Mouse (Mus musculus) lung, postnatal 14 days (tissue): ENCODE results near the gene Iqschfp.

Source experiments
- DNase-seq: peaks from one replicate; pipeline ENCODE4 v3.0.0; 2021

Gene Iqschfp

DNA sequence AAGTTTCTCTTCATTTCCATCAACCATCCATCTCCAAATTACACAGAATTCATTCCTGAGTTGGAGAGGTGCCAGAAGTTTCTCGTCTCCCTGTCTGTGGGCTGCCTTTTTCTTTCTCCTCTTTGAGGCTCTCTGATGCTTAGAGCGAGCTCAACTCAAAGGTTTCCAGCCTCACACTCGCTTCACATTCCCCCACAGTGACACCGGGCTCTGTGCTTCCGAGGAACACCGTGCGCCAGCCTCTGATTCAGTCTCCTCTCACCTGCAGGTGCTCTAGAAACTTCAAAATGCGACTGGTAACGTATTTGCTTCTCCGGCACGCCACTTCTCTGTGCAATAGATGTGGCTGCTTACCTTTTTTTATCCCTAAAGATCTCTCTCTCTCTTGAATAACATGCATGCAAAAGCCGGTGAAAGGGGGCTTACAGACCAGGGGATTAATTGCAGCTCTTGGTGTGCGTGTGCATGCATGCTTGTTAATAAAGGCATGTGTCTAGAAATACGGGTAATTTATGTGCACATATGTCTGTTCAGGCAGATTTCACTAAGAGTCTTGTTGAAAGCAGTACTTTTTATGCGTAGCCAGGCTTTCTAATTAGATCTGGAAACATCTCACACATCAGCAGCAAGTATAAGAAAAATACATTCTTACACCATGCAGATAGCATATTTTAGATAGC lies at the start of gene Iqschfp, which contains the start of gene Iqcj:
Gene Iqschfp (plus strand): TSS at position 207 of the 680 bp plus-strand sequence.
Gene Iqcj (plus strand): TSS at position 195 of the 680 bp plus-strand sequence.
- DNase-seq = no peak

DNA sequence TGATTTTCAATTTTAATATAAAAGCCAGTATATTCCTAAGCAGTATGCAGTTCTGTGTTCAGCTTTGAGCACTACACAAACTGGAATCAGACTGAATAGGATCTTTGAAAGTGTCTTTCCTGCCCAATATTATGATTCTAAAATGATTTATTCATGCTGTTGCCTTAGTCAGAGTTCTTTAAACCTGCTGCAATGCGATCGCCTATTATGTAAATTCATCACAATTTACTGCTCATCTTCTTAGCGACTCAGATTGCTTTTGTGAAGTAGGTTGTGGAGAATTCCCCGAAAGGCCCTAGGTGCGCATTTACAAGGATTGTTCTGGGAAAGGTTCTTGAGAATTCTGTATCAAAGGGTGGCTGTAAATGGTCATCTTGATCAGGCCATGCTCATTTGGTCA lies 39.6 kb upstream of the Iqschfp start:
- no peak for DNase-seq

DNA sequence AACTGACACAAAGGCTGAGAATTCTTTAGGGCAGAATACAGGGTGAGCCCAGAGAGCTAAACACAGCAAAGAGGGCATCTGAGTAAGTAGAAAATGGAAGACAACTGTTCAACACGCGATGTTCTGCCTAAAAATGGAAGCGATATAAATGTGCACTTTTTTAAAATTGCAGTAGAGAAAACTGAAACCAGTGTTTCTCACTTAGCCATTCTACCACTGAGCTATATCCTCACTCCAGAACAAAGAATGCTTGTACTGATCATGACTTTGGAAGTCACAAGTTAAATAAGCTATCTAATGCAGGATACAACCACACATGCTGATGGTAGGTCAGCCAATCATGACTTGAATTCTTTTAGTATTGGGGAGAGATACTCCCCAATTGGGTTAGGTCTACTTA lies 30.5 kb upstream of the Iqschfp start:
- no peak for DNase-seq

DNA sequence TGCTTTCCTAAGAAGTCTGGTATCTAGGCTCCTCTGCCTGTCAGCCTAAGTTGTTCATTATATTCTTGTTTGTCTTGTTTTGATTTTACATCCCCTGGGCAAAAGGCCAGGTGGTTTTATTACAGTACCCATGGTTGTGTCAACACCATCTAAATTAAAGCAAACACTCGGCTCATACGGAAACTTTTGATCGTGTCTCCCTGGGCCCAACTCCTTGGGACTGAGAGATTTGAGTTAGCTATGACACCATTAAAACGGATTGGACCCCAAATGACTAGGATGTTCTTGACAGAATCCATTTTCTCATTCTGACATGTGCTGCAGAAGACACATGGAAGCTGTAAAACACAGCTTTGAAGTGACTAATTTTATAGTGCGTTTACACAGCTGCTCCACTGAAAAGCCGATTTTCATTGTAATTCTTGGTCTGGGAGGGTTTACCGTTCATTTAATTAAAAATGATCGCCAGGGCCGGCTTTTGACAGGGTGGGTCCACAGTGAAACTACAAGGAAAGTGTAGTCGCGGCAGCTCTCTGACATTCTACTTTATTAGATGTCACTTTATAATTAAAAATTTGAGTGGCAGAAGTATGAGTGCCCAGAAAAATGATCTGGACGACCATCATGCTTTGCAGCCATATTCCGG lies 24.5 kb upstream of the Iqschfp start:
- no peak for DNase-seq

DNA sequence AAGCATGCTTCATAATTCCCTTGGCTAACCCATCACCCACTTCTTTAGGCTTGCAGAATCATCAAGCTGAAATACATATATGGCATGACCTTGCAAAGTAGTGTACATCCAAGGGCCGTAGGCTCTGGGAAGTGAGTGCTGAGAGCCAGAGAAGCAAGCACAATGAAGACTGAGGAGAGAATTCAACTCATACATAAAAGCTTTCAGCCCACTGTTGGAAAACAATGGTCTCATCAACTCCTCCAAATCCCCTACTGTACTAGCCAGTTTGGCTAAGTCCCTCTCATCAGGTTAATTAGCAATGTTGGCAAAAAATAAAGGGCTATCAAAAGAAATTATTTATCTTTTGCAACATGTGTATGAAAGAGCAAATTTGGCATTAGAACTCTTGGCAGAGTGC lies 22.6 kb upstream of the Iqschfp start:
- DNase-seq = no peak

DNA sequence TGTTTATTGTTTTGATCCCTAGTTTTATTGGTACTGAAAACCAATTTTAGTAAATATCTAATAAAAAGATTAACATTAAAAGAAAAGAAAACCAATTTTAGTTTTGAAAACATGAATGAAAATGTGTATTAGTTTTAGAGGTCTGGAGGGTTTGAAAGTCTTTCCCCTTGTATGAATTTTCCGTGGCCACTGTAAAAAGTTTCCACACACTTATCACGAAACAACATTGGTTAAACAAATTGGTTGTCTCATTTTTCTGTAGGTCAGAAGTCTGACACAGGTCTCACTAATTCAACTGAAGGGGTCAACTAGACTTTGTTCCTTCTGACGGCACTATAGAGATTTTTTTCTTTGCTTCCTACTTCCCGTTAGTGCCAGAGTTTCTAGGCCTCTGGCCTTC lies 14.8 kb upstream of the Iqschfp start:
- no peak for DNase-seq

DNA sequence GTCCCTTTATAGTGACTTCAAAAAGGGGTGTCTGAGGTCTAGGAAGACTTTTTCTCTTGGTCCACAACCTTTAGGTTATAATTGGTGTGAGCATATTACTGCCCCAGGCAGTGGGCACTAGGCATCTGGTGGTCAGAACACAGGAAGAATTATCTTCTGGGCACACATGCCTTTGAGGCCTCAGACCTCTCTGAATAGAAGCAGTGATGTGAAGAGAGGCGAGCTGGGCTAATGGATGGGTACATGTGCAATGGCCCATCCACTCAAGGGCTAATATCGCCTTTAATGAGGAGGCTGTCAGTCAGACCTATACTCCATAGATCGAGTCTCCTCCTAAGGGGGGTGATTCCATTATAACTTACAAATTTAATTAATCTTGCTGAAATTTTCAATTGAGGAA lies 7.7 kb upstream of the Iqschfp start:
- DNase-seq = no peak

DNA sequence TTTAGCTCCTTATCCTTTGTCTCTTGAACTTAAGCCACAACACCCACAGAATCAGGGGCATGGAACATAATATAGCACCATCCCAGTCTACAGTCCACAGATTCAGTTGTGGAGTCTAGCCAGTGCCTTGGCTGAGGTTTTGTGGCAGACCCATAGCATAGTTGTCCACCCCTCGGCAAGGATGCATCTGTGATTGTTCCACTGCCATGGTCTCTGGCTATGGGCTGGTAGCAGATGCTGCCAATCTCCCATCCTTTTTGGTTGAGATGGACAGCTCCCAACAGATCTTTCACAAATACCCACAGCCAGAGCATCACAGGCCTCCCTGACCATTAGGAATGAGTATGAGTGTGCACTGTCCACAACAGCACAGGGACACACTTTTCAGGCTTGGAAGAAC lies 5.9 kb upstream of the Iqschfp start:
- no peak for DNase-seq

DNA sequence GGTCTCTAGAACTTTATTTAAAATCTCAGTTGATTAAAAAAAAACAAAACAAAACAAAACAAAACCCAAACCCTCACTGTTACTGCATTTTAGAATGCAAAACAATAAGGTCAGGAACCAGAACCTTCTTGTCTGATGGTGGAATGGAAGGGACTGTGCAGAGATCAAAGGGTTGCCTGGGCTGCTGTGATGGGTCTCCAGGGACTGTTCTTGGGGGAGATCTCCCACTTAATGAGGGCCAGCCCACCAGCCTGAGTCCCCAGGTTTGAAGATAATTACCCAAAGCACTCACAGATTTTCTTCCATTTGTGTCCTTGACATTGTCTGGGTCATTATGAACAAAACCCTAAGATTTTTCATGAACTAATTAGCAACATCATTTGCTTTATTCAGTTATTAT lies 4.8 kb upstream of the Iqschfp start:
- DNase-seq = no peak

DNA sequence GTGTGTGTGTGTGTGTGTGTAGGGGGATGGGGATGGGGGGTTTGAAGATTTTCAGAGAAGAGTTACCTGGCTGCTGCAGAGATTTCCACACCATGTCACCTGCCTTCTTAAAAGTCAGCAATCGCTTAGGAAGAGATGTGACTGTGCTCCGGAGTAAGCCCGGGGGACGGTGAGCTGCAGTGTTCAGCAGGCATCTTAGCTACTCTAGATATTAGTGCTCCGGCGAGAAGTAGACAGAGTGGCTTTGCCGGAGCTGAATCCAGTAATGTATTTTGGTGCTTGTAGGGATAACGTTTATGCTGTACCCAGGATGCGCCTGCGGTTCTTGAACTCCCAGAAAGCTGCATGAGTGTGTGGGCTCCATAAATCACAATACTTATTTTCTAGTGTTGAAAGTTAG lies 736 bp downstream of the Iqschfp start:
- DNase-seq = no peak

DNA sequence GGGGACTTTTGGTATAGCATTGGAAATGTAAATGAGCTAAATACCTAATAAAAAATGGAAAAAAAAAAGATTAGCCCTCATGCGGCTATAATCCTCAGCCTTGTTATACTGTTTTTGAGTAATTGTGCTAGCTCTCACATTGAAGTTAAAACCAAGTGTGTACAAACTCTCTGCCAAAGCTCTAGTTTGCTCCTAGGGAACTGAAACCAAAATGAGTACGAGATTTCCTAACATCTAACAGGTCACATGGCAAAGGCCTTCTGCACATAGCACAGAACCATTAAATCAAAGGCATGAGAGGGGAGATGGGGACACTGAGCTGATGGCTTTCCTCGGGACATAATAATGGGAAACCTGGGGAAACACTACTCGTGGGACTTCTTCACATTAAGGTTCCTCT lies 10.5 kb downstream of the Iqschfp start:
- no peak for DNase-seq

DNA sequence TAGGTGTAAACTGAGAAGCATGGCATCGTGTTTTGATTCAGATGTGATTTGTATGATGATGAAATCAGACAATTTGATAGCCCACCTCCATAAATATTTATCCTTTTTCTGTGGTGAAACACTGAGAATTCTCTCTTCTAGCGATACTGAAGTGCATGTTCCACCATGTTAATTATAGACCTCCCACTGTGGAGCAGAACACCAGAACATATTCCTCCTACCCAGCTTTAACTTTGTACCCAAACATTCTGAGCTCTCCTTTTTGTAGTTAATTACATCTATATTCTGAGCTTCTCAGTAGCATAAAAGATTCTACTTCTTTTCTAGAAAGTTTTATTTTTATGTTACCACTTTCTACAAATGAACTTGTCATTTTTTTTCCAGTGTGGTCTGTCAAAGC lies 16.6 kb downstream of the Iqschfp start:
- DNase-seq = no peak

DNA sequence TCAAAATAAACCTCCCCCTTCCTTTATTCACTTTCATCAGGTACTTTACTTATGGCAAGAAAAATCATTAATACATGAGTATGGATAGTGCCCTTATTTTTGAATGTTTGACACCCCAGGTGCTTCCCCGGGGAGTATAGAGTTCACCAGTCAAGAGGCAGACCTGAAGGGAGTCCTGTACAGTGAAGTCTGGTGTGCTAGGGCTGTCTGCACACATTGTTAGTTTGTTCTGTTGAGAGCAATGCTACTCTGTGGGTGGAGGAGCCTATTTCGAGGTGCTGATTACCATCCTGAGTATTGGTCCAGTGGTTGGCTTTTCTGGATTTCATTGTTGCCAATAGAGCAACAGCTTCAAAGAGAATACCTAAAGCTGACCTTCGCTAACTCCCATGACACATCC lies 26.1 kb downstream of the Iqschfp start:
- DNase-seq = no peak

DNA sequence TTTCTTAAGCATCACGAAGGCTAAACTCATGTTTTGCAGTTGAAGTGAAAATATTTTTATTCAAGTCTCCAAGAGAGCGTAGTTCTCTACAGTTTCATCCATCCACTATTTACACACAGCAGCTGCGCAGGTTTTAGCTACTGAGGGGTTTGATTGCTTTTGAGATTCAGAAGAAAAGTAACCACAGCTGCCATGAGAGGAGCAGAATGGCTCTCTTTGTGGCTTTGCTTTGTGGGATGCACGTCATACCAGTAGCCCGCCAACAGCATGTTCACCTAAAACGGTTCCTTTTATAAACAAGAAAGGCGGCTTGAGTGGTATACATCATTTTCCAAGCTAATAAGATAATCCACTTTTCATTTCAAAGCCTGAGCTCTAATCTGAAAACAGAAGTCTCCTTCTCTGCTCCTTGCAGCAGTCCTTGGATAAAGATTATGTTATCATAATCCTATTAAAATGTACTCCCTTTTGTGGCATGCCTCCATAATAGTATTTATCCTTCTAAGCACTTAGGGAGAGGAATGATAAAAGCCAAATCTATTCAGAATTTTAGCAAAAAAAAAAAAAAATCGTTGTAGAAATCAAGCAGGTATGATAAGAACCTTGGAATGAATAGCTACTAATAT lies 26.7 kb downstream of the Iqschfp start:
- DNase-seq = no peak

DNA sequence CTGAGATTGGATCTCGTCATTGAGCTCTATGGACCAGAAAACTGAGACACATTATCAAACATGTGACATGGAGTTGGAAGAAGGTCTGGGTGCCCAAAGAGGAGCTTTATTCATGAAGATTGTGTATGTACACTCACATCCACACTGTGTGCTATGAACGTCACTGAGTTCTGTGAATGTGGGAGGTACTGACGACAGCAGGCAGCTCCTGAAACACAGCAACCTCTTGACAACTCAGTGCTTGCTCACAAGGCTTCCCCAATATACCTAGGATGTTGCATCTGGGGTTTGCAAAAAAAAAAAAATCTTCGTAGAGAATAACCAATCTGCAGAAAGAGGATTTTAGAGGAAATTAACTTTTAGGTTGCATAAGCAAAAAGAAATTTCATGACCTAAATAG lies 31.1 kb downstream of the Iqschfp start:
- DNase-seq = no peak

DNA sequence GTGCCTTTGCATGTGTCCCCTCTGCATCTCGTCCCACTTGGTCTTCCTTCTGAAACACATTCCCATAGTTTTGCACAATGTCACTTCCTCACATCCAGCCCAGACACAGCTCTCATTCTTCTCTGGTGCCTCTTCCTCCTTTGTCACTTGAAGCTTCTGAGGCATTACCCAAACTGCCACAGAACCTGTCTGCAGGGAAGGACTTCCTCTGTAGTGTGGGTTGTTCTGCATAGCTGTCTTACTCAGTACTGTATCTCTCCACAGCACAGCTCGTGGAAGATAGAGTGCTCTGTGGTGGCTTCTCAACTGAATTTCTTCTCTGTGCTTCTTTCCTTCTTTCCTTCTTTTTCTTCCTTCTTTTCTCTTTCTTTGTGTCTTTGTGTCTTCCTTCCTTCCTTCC lies 33.4 kb downstream of the Iqschfp start:
- no peak for DNase-seq

DNA sequence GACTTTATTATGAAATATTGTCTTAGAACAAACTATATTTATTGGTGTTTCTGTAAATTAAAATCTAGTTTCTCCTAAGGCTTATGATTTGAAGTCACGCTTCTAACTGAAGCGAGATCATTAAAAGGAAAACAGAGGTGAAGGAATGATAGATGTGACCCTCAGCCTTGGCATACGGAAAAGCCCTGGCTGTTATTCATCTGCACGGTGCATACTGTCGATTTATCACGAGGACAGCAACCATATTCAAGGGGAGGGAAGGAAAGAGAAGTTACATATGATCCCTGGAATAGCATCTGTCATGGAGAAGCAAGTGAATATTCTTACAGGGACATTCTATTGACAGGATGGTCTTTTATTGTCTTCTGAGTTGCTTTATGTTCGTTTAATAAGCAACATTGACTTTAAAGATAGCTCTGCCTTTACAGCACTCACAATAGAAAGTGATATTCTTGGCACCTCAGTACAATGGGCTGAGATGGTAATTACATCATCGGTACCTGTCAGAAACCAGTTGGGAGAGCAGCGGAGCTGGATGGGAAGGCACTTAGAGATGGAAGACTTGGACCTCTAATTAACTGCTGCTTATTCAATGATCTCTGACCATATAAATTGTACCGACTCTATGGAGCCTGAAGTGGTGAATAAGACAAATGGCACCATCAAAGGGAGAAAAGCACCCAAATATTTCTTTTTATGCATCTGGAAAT lies 38.5 kb downstream of the Iqschfp start:
- DNase-seq = no peak

DNA sequence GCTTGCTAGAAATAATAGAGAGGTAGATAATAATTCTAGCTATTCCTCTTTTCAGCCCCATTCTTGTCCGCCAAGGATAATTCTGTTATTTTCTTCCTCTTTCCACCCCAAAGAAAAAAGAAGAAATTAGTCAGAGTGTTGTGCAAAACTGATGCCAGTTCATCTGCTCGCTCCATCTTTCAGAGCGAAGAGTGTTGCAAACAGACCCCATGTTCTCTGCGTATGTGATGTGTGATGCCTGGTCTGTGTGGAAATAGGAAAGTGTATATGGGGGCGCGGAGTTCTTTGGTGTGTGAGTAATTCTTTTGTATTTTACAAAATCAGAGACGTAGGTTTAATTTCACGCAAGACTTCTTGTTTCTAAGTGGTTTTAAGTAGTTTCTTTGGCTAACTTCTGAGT lies 39.1 kb downstream of the Iqschfp start:
- no peak for DNase-seq

DNA sequence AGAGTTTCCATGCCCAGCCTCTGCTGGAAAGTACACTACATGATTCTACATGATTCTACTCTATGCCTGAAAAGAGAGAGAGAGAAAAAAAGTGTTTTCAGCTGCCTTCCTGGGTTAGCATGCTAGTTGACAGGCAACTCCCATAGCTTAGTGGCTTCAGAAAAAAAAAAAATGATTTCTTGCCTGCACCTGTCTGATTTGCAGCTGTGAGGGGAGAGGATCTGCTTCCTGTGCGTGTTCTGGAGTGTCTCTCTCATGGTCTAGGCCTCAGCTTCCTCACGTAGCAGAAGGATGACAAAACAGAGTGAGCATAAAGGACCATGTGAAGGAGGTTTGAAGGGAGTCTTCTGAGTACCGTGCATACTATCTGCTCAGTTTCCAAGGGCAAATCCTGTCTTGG lies 39.9 kb downstream of the Iqschfp start:
- DNase-seq = no peak

DNA sequence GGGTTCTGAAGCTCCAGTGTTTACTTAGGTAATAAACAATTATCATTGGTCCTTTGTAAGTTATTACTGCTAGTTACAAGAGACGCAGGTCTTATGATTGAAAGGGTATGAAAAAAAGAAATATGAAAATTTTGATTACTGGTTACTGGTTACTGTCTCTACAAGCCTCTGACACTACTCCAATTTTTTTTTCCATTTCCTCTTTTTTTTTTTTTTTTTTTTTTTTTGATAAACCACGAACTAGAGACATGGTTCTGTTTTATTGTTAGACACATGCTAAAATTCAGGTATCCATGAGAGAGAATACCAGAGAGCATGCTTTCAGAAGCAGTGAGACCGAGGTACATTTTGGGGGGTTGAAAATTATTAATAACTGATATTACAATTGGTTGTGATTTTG lies 43.8 kb downstream of the Iqschfp start:
- DNase-seq = no peak

DNA sequence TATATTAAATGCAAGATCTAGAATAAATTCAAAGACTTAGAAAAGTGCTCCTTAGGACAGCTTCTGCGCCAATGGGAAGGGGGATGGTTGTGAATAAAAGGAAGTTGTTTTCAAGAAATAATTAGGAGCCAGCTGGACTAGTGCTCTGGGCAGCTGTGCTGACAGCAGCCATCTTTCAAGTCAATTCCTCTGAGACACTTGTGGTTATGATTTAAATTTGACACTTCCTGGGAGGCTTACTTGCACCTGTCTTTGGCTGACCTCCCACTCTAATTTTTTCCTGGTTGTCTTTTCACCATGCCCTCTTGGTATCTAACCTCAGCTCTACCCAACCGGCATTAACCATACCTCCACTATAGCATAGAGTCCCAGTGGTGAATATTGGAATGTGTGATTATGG lies 55.0 kb downstream of the Iqschfp start:
- no peak for DNase-seq

DNA sequence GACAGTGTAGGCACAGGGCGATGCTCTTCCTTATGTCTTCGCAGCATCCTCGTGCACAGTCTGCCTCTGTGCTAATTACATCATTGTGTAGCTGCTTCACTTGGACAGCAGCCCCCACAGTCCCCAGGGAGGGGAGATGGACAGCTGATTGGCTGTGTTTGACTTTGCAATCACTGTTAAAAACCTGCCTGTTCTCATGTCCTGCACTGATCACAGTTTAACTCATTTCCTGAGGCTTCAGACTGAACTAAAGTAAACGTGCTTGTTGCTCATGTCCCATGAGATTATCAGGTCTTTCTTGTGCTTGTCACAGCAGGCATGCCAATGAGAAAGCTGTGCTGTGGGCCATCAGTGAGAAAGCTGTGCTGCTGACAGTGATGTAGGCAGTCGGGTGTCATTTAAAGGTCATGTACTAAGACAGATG lies 60.5 kb downstream of the Iqschfp start:
- DNase-seq = no peak

DNA sequence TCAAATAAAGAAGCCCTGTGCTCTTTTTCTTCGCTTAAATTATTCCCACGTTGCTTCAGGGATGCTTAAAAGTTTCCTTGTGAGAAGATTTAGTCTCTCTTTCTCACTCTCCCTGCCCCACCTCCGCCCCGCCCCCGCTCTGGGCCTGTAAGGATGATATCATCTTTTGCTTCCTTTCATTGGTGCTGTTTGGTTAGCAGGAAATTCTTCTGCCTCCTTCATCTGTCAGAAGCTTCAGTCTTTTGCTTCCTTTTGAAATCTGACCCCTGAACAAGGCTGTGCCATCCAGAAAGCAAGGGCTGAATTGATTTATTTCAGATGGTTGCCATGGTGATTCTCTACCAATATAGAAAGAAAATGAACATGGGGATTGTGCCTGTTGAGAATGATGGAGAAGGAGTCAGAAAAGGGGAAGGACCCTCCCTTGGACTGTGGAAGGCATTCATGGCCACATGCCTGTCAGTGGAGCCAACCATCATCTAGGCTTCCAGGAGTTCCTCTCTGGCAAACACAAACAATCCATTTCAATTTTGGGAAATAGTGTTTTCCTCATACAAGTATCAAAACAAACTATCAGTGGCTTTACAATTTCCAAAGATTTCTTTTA lies 62.5 kb downstream of the Iqschfp start:
- DNase-seq = no peak
